Mouse (Mus musculus) gastrocnemius, adult 18-20 months (tissue): ENCODE data around the gene Cul1. TPM values are rescaled to one million over a fixed set of nuclear protein-coding genes. Genes with fewer than 3 reads are reported as not detected.

Experiments
- DNase-seq: peaks from one replicate; pipeline ENCODE4 v3.0.0; 2021; ENCODE audit warnings: low spot score
- total RNA-seq, 2 experiments: library from RNA; stranded (reverse); gene quantifications; 2 replicates each; pipeline ENCODE4 v1.2.3; 2021

Gene Cul1
- total RNA-seq, 2 experiments from 2014 or later: 66.2 to 70.8 TPM

- DNase-seq: no peak
These were observed 16.6 kb downstream of the Cul1 start for GRCm38 (mm10) chr6:47469760-47470159.

- no peak for DNase-seq
These were observed 19.2 kb downstream of the Cul1 start for GRCm38 (mm10) chr6:47472444-47472843.

- DNase-seq: no peak
These were observed 28.8 kb downstream of the Cul1 start for GRCm38 (mm10) chr6:47482027-47482426.

- no peak for DNase-seq
These were observed 41.4 kb downstream of the Cul1 start for GRCm38 (mm10) chr6:47494562-47494961.

- no peak for DNase-seq
These were observed 66.8 kb downstream of the Cul1 start for GRCm38 (mm10) chr6:47520030-47520429.

GRCm38 (mm10) chr6:47522431-47522830 lies 69.2 kb downstream of the Cul1 start:
- DNase-seq: no peak

GRCm38 (mm10) chr6:47525041-47525440 lies 71.8 kb downstream of the Cul1 start:
- DNase-seq: no peak

- DNase-seq: no peak
These were observed 73.2 kb downstream of the Cul1 start for GRCm38 (mm10) chr6:47526446-47526845.

GRCm38 (mm10) chr6:47527129-47527528 lies 73.9 kb downstream of the Cul1 start:
- no peak for DNase-seq

GRCm38 (mm10) chr6:47527655-47528054 lies 74.5 kb downstream of the Cul1 start:
- no peak for DNase-seq

- no peak for DNase-seq
These were observed 79.3 kb downstream of the Cul1 start for GRCm38 (mm10) chr6:47532547-47532946.

- no peak for DNase-seq
These were observed 82.1 kb downstream of the Cul1 start for GRCm38 (mm10) chr6:47535333-47535732.

GRCm38 (mm10) chr6:47552280-47552679 lies 99.1 kb downstream of the Cul1 start:
- DNase-seq: no peak

- no peak for DNase-seq
These were observed 106.1 kb downstream of the Cul1 start for GRCm38 (mm10) chr6:47559287-47559686.

- DNase-seq: no peak
These were observed 107.2 kb downstream of the Cul1 start for GRCm38 (mm10) chr6:47560407-47560806.

- no peak for DNase-seq
These were observed 107.6 kb downstream of the Cul1 start for GRCm38 (mm10) chr6:47560846-47561245.

- DNase-seq: no peak
These were observed 108.2 kb downstream of the Cul1 start for GRCm38 (mm10) chr6:47561426-47561825.

GRCm38 (mm10) chr6:47565326-47566035 lies 112.3 kb downstream of the Cul1 start:
- no peak for DNase-seq

- DNase-seq: no peak
These were observed 119.7 kb downstream of the Cul1 start for GRCm38 (mm10) chr6:47572887-47573286.
